Mouse (Mus musculus): ENCODE measurements around the gene Treh.

GRCm38 (mm10) chr9:44710213-44710612, 37.2 kb downstream of the Treh start:
- TF ChIP-seq POLR2A (IDR thresholded peaks at IDR 0.05; ENCODE audit: borderline replicate concordance, control insufficient read depth, low read depth, low read length) = no peak
- TF ChIP-seq CTCF (IDR thresholded peaks at IDR 0.05; ENCODE audit: control insufficient read depth, insufficient read depth, low read length) = no peak
